Mouse (Mus musculus): Measurements from ENCODE around the gene Olfr1032. TPM values are rescaled to one million over a fixed set of nuclear protein-coding genes. Genes with fewer than 3 reads are reported as not detected.
"Not testable (repeated sequence)": the region's sequence is repeated elsewhere in the genome, so short reads cannot be mapped to it uniquely, and the experiment has no call there.

The Olfr1032 gene
- not detected for total RNA-seq (2018; cell fraction: chromatin; rRNA removed)
- not detected for total RNA-seq (2018; cell fraction: cytosol; rRNA removed)
- not detected for total RNA-seq (2018; cell fraction: nucleus; rRNA removed)
- polyA plus RNA-seq (2018) = not detected in 3 replicates

DNA sequence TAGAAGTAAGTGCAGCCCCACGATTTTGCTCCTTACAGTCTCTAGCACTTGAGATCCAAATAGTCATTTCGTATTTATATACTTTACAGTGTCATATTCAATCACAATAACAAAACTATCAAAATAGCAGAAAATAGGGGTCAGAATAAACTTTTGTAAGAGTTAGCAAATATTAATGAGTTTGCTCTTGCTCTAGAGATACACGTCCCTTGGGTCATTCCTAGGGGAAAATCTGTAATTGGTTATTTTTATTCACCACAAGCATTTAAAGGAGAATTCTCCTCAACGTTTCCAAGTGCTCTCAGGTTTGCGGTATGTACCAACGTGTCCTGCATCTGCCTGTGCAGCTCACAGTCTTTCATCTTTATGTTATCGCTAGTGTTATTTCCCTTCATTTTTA, at the start of gene Olfr1032:
Olfr1032 (plus strand) TSS at position 301 of the 400 bp plus-strand sequence.
- no peak within 1 kb of the TSS for H3K4me3 ChIP-seq (ENCODE audit: inconsistent target)
- H3K79me2 ChIP-seq (ENCODE audit: inconsistent target) = no peaks in the 10 kb centered on the region
- H3K27ac ChIP-seq = no peak within 1 kb of the TSS
- H3K36me3 ChIP-seq (ENCODE audit: inconsistent target) = no peaks in the 10 kb centered on the region
- WGBS (ENCODE audit: missing documents) = 87% methylated on average over 7 of the region's 7 CpGs

DNA sequence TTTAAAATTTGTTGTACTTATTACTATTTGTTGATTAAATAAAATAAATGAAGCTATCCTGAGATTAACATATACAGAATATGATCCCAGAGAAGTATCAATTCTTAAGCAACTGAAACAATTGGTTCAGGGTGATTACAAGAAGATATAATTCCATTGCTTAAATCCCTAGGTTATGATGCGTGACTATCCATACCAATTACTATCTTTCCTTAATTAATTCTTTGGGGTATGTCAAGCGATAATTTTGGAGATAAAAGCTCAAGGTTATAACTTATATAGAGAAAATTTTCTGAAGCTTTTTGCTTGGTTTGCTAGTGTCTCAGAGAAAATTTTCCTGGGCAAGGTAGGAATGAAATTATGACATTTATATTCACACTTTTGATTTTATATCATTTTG, 31.7 kb upstream of the Olfr1032 start, which contains the start of gene Olfr1029:
Olfr1029 (plus strand) TSS at position 301 of the 400 bp plus-strand sequence.
- H3K27ac ChIP-seq = no peak within 1 kb of the TSS
- no peak within 1 kb of the TSS for H3K4me3 ChIP-seq (ENCODE audit: inconsistent target)
- no peaks in the 10 kb centered on the region for H3K36me3 ChIP-seq (ENCODE audit: inconsistent target)
- 84% methylated on average over 2 of the region's 2 CpGs for WGBS (ENCODE audit: missing documents)
- H3K79me2 ChIP-seq (ENCODE audit: inconsistent target) = no peaks in the 10 kb centered on the region

DNA sequence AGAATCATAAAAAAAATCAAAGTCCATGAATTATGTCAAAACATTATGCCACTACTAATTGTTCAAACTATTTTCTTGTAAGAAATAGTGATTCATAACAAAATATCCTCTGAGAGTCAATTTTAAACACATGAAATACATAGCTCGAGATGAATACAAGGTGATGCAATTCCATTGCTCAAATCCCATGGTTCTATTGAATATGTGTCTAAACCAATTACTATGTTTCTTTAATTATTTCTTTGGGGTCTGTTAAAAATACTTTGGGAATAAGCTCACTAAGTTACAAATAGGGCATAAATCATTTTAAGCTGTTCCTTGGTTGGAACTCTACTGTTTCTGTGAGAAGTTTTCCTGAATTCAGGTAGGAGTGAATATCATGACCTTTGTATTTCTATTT, 26.4 kb upstream of the Olfr1032 start, which contains the start of gene Olfr1030:
Olfr1030 (plus strand) TSS at position 301 of the 400 bp plus-strand sequence.
- no peak within 1 kb of the TSS for H3K27ac ChIP-seq

DNA sequence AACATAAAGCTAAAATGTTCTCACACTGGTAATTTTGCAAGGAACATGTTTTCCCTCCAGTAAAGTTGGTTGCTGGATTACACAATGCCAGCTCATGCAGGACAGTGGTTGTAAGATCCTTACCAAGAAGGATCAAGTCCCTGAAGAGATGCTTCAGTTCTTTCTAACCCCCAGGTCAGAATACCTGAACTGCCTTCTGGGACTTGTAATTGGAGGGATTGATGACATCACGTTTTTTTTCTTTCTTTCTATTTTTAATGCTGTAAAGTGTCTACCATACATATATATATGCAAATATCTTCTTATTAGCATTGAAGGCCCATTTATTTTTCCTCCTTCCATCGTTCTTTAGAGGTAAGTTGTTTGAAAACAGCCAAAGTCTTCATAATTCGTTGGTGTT, 15.3 kb upstream of the Olfr1032 start, which contains the start of gene Olfr1031:
Olfr1031 (plus strand) TSS at position 301 of the 400 bp plus-strand sequence.
- WGBS (ENCODE audit: missing documents) = 60% methylated on average over 3 of the region's 3 CpGs
- no peaks in the 10 kb centered on the region for H3K36me3 ChIP-seq (ENCODE audit: inconsistent target)
- H3K79me2 ChIP-seq (ENCODE audit: inconsistent target) = no peaks in the 10 kb centered on the region
- no peak within 1 kb of the TSS for H3K4me3 ChIP-seq (ENCODE audit: inconsistent target)
- no peak within 1 kb of the TSS for H3K27ac ChIP-seq

More for the DNA sequence above, 26.4 kb upstream of the Olfr1032 start, which contains the start of gene Olfr1030:
- H3K4me3 ChIP-seq (ENCODE audit: inconsistent target) = no peak within 1 kb of the TSS
- 69% methylated on average over 1 of the region's 1 CpGs for WGBS (ENCODE audit: missing documents)
- no peaks in the 10 kb centered on the region for H3K36me3 ChIP-seq (ENCODE audit: inconsistent target)
- H3K79me2 ChIP-seq (ENCODE audit: inconsistent target) = no peaks in the 10 kb centered on the region

DNA sequence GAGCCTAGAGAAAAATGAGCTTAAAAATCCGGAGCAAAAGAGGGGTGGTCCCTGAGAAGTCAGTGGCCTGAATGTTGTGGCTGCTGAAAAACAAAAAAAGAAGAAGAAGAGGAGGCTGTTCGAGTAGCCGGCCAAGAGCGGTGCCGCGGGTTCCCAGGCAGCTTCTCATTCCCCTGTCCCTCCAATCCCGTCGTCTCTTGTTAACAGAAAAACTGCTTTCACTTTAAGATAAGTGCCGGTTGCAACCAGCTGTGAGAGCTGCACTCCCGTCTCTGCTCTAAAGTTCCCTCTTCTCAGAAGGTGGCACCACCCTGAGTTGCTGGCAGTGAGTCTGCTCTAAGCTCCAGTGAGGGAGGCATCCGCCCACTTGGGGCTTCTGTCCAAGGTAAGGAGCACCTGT, 15.1 kb downstream of the Olfr1032 start, which contains the start of gene Olfr1033:
Olfr1033 (plus strand) TSS at position 228 of the 400 bp plus-strand sequence.
- WGBS (ENCODE audit: missing documents) = 1% methylated on average over 10 of the region's 11 CpGs
- H3K79me2 ChIP-seq (ENCODE audit: inconsistent target); H3K27ac ChIP-seq; H3K36me3 ChIP-seq (ENCODE audit: inconsistent target): not testable (repeated sequence)
- H3K4me3 ChIP-seq (ENCODE audit: inconsistent target) = peak within 1 kb of the TSS; percentile 7; the same call in 1 of the 2 replicates

DNA sequence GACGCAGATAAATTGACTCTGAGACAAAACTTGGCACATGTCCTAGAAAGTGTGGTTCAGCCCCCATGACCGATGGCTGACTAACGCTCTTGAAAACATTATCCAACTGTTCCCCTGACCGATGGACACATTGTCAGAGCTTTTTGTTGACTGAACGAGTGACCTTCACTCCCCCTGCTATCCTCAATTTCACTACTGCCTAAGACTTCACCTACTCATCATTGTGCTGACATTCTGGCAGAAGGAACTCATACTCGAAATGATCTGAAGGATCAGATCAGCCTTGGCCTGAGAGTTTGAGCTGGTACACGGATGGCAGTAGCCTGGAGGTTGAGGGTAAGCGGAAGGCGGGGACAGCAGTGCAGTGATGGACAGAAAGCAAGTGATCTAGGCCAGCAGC, 16.2 kb downstream of the Olfr1032 start:
- no CpG with 5 or more reads among the region's 9 CpGs for WGBS (ENCODE audit: missing documents)
- not testable (repeated sequence) for H3K36me3 ChIP-seq (ENCODE audit: inconsistent target); H3K4me3 ChIP-seq (ENCODE audit: inconsistent target); H3K79me2 ChIP-seq (ENCODE audit: inconsistent target); H3K27ac ChIP-seq

DNA sequence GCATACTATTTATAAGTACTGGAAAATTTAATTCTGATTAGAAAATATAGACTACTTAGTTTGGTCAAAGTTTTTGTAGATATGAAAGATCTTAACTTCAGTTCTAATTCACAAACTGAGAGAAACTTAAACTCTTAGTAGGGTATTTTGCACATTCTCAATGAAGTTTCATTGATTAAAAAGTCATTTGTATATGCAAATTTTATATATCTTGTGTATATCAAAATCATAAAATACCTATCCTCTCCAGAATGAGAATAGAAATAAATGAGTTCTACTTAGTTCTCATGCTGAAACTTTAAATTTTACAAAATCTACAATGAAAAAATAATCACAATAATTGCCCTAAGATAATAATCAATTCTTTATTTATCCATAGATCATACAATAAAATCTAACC, 40.2 kb downstream of the Olfr1032 start, which contains the start of gene Olfr1034:
Olfr1034 (plus strand) TSS at position 301 of the 400 bp plus-strand sequence.
- H3K79me2 ChIP-seq (ENCODE audit: inconsistent target) = no peaks in the 10 kb centered on the region
- no peak within 1 kb of the TSS for H3K27ac ChIP-seq
- no peak within 1 kb of the TSS for H3K4me3 ChIP-seq (ENCODE audit: inconsistent target)
- H3K36me3 ChIP-seq (ENCODE audit: inconsistent target) = no peaks in the 10 kb centered on the region

DNA sequence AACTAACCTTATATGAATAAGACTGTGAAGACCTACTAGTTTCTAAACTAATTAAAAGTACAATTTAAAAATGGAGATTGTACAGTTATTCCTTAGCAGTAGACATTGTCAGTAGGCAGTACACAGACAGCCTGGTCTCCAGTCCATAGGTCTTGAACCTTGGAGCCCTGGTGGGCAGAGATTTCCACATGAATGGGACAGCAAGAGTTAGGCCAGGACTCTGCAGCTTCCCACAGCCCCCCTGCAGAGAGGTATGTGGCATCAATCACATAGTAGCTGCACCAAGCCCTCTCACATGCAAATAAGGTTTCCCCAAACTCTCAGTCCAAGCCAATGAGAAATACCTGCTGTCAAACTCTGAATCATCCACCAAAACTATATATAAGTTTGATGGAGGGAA, 45.4 kb downstream of the Olfr1032 start:
- not testable (repeated sequence) for H3K79me2 ChIP-seq (ENCODE audit: inconsistent target); H3K4me3 ChIP-seq (ENCODE audit: inconsistent target); H3K36me3 ChIP-seq (ENCODE audit: inconsistent target); H3K27ac ChIP-seq

Other genes starting within 250 kb of the Olfr1032 start
- not detected in 3 replicates for gene Olfr1012, start 242.8 kb upstream of the Olfr1032 start, polyA plus RNA-seq (2018)
- not detected in 3 replicates for gene Olfr1013, start 238.4 kb upstream of the Olfr1032 start, polyA plus RNA-seq (2018)
- gene Olfr1014, start 232.8 kb upstream of the Olfr1032 start, polyA plus RNA-seq (2018) = not detected in 3 replicates
- gene Olfr1015, start 223.5 kb upstream of the Olfr1032 start, polyA plus RNA-seq (2018) = not detected in 3 replicates
- gene Olfr1016, start 203.0 kb upstream of the Olfr1032 start, polyA plus RNA-seq (2018) = not detected in 3 replicates
- gene Olfr1018, start 187.1 kb upstream of the Olfr1032 start, polyA plus RNA-seq (2018) = not detected in 3 replicates
- not detected in 3 replicates for gene Olfr1019, start 160.1 kb upstream of the Olfr1032 start, polyA plus RNA-seq (2018)
- not detected in 3 replicates for gene Olfr1020, start 158.5 kb upstream of the Olfr1032 start, polyA plus RNA-seq (2018)
- gene Olfr1022, start 136.9 kb upstream of the Olfr1032 start, polyA plus RNA-seq (2018) = not detected in 3 replicates
- gene Olfr1023, start 119.9 kb upstream of the Olfr1032 start, polyA plus RNA-seq (2018) = not detected in 3 replicates
- gene Olfr1024, start 100.5 kb upstream of the Olfr1032 start, polyA plus RNA-seq (2018) = not detected in 3 replicates
- gene Olfr1025-ps1, start 90.3 kb upstream of the Olfr1032 start, polyA plus RNA-seq (2018) = not detected in 3 replicates
- not detected in 3 replicates for gene Olfr1026, start 84.0 kb upstream of the Olfr1032 start, polyA plus RNA-seq (2018)
- gene Olfr1028, start 55.1 kb upstream of the Olfr1032 start, polyA plus RNA-seq (2018) = not detected in 3 replicates
- gene Olfr1029, start 31.6 kb upstream of the Olfr1032 start, polyA plus RNA-seq (2018) = not detected in 3 replicates
- gene Olfr1030, start 26.3 kb upstream of the Olfr1032 start, polyA plus RNA-seq (2018) = not detected in 3 replicates
- gene Olfr1031, start 15.2 kb upstream of the Olfr1032 start, polyA plus RNA-seq (2018) = not detected in 3 replicates
- 0.22 TPM in 1 of 3 replicates, not detected in the others for gene Olfr1033, start 15.1 kb downstream of the Olfr1032 start, polyA plus RNA-seq (2018)
- not detected in 3 replicates for gene Olfr1034, start 40.3 kb downstream of the Olfr1032 start, polyA plus RNA-seq (2018)
- gene Olfr1036, start 68.5 kb downstream of the Olfr1032 start, polyA plus RNA-seq (2018) = not detected in 3 replicates
- gene Olfr1037, start 81.8 kb downstream of the Olfr1032 start, polyA plus RNA-seq (2018) = not detected in 3 replicates
- gene Olfr1039, start 130.4 kb downstream of the Olfr1032 start, polyA plus RNA-seq (2018) = not detected in 3 replicates
- gene Olfr1040, start 141.2 kb downstream of the Olfr1032 start, polyA plus RNA-seq (2018) = not detected in 3 replicates
- gene Olfr1042, start 156.3 kb downstream of the Olfr1032 start, polyA plus RNA-seq (2018) = not detected in 3 replicates
- not detected in 3 replicates for gene Olfr1043, start 162.0 kb downstream of the Olfr1032 start, polyA plus RNA-seq (2018)
- not detected in 3 replicates for gene Olfr1044, start 172.3 kb downstream of the Olfr1032 start, polyA plus RNA-seq (2018)
- gene Olfr52, start 180.1 kb downstream of the Olfr1032 start, polyA plus RNA-seq (2018) = not detected in 3 replicates
- not detected in 3 replicates for gene Olfr1045, start 197.5 kb downstream of the Olfr1032 start, polyA plus RNA-seq (2018)
- gene Olfr1046, start 213.8 kb downstream of the Olfr1032 start, polyA plus RNA-seq (2018) = not detected in 3 replicates
- gene Olfr1047, start 225.9 kb downstream of the Olfr1032 start, polyA plus RNA-seq (2018) = not detected in 3 replicates
- gene Olfr1048, start 234.7 kb downstream of the Olfr1032 start, polyA plus RNA-seq (2018) = not detected in 3 replicates

Measured in macrophage (primary cell).